Mouse (Mus musculus) embryonic facial prominence, embryonic 10.5 days (tissue): ENCODE data around the gene Btn2a2. TPM values are rescaled to one million over a fixed set of nuclear protein-coding genes. Genes with fewer than 3 reads are reported as not detected.

Experiments
- DNase-seq: peaks from one replicate; pipeline ENCODE4 v3.0.0-alpha.2; 2017; ENCODE audit warnings: low spot score
- H3K27ac ChIP-seq: fragments of 300-500 bp; sonication (generic); replicated peaks from 2 replicates; pipeline ENCODE4 v1.5.1; 2016; ENCODE audit warnings: mild to moderate bottlenecking
- H3K27me3 ChIP-seq: fragments of 300-500 bp; sonication (generic); replicated peaks from 2 replicates; pipeline ENCODE4 v1.6.1; 2016; ENCODE audit warnings: low read depth, mild to moderate bottlenecking; ENCODE audit not compliant: poor library complexity, severe bottlenecking
- H3K36me3 ChIP-seq: fragments of 300-500 bp; sonication (generic); replicated peaks from 2 replicates; pipeline ENCODE4 v1.6.1; 2016; ENCODE audit warnings: mild to moderate bottlenecking, moderate library complexity
- H3K4me1 ChIP-seq: fragments of 300-500 bp; sonication (generic); 2 replicates; pipeline ENCODE4 v1.6.1; 2016
- H3K4me3 ChIP-seq: fragments of 300-500 bp; sonication (generic); 2 replicates; pipeline ENCODE4 v1.5.1; 2016; ENCODE audit warnings: mild to moderate bottlenecking, moderate library complexity
- H3K9me3 ChIP-seq: fragments of 300-500 bp; sonication (generic); 2 replicates; pipeline ENCODE4 v1.6.1; 2016; ENCODE audit warnings: mild to moderate bottlenecking
- WGBS: fragments of 180-500 bp; shearing (Covaris S2); methylation state at CpG from one replicate; pipeline ENCODE4 v1.1.7; 2016; 5-methylcytosine and 5-hydroxymethylcytosine counted together
- polyA plus RNA-seq: library from polyadenylated mRNA; unstranded; fragments of >200 nt; fragmentation: Nextera tagmentation; extraction: Ambion mirVana; gene quantifications from 2 replicates; pipeline ENCODE4 v1.2.1, GENCODE M21; 2016

Gene Btn2a2
- polyA plus RNA-seq, 1 experiment from 2014 or later: 1.2 TPM

GRCm38 (mm10) chr13:23449235-23450095 is 39.2 kb downstream of the Btn2a2 start:
- H3K36me3 ChIP-seq: no peaks in the 10 kb centered on the region
- peaks cover 13% of the 10 kb centered on the region for H3K4me1 ChIP-seq
- under 1% methylated on average over 24 of the region's 24 CpGs for WGBS
- no peaks in the 10 kb centered on the region for H3K27me3 ChIP-seq
- peak overlapping the region; percentile 71 for H3K27ac ChIP-seq
- peak; percentile 87 for DNase-seq
- H3K4me3 ChIP-seq: peak overlapping the region; percentile 68
- H3K9me3 ChIP-seq: no peaks in the 10 kb centered on the region

DNA sequence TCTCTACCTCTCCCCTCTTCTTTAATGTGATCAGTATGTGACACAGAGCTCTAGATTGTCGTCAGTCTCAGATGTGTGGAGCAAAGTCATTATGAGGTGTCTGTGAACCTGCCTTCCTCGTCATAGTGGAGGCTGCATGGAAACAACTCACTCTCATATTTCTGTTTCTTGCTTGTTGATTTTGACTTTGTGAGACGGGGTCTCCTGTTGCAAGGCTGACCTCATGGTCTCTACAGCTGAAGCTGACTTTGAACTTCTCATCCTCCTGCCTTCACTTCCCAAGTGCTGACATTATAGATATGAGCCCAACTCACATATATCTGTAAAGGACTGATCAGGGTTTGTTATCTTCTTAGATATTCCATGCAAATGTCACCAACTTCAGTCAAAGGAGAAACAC is 39.9 kb downstream of the Btn2a2 start:
- no peaks in the 10 kb centered on the region for H3K27me3 ChIP-seq
- no peak for DNase-seq
- no peak overlapping the region for H3K27ac ChIP-seq
- 45% methylated on average over 3 of the region's 3 CpGs for WGBS
- peak overlapping the region; percentile 68 for H3K4me3 ChIP-seq
- H3K4me1 ChIP-seq: peaks cover 15% of the 10 kb centered on the region
- H3K36me3 ChIP-seq: no peaks in the 10 kb centered on the region
- H3K9me3 ChIP-seq: no peaks in the 10 kb centered on the region

DNA sequence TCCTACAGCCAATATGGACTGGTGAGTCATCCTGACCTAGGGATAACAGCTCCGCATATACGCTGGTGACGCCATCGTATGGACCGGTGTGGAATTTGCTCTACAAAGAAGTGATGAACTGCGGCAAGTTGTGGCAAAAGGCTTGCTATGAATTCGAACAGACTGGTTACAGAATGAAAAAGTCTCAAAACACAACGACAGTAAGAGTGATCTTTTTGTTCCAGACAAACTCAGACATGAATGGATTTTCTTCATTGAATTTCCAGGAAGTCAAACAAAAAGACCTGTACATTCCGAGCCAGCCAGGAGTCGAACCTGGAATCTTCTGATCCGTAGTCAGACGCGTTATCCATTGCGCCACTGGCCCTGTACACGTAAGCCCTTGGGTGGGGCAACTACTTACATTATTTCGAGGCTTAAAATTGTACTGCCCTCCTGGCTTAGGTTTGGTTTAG is 42.1 kb downstream of the Btn2a2 start:
- H3K36me3 ChIP-seq: no peaks in the 10 kb centered on the region
- no peaks in the 10 kb centered on the region for H3K27me3 ChIP-seq
- H3K27ac ChIP-seq: peak overlapping the region; percentile 96
- H3K9me3 ChIP-seq: no peaks in the 10 kb centered on the region
- under 1% methylated on average over 16 of the region's 16 CpGs for WGBS
- H3K4me1 ChIP-seq: peaks cover 15% of the 10 kb centered on the region
- peak overlapping the region; percentile 75 for H3K4me3 ChIP-seq
- DNase-seq: peak; percentile 84

DNA sequence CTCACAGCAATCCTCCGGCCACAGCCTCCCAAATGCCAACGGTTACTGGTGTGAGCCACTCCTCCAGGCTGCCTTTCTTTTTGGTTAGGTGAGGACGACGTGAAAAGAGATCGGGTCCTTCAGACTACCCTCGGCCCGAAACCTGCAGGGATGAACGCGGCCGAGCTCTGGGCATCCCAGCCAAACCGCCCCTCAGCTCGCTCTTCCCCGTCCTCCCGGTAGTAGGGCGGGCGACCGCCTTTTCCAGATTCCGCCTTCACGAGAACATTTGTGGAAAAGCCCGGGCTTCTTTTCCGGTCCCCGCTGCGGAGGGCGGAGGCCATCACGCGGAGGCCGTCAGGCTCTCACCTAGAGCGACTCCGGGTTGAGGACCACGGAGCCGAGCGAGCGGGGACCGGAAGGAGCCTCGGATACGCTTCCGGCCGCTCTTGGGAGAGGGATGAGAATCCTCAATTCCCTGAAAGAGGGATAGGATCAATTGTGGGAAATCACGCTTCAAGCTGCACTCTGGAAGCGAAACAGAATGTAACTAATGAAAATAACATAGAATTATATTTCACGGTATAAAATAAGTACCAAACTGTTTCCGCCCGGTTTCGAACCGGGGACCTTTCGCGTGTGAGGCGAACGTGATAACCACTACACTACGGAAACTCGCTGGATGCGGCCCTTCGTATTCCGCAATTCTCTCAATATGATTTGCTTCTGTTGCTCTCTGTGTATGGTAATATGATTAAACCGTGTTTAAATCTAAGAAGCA is 42.9 kb downstream of the Btn2a2 start:
- peak; percentile 91 for DNase-seq
- H3K4me1 ChIP-seq: peaks cover 15% of the 10 kb centered on the region
- under 1% methylated on average over 55 of the region's 55 CpGs for WGBS

GRCm38 (mm10) chr13:23445156-23445555 is 43.5 kb downstream of the Btn2a2 start:
- H3K9me3 ChIP-seq: no peaks in the 10 kb centered on the region
- H3K36me3 ChIP-seq: no peaks in the 10 kb centered on the region
- H3K4me3 ChIP-seq: peak overlapping the region; percentile 75
- peak overlapping the region; percentile 96 for H3K27ac ChIP-seq
- H3K4me1 ChIP-seq: peaks cover 15% of the 10 kb centered on the region
- 4% methylated on average over 10 of the region's 10 CpGs for WGBS
- H3K27me3 ChIP-seq: no peaks in the 10 kb centered on the region
- DNase-seq: no peak

More for the DNA sequence above, 42.9 kb downstream of the Btn2a2 start:
- no peaks in the 10 kb centered on the region for H3K27me3 ChIP-seq
- H3K9me3 ChIP-seq: no peaks in the 10 kb centered on the region
- H3K27ac ChIP-seq: peak overlapping the region; percentile 96
- peak overlapping the region; percentile 75 for H3K4me3 ChIP-seq
- H3K36me3 ChIP-seq: no peaks in the 10 kb centered on the region

- DNase-seq: no peak
- Histone ChIP-seq H3K4me1 (peaks cover 15% of the 10 kb centered on the region), H3K36me3 (no peaks in the 10 kb centered on the region), H3K4me3 (peak overlapping the region; percentile 75), H3K27me3 (no peaks in the 10 kb centered on the region), H3K27ac (no peak overlapping the region), H3K9me3 (no peaks in the 10 kb centered on the region)
- 62% methylated on average over 5 of the region's 5 CpGs for WGBS
Measured at GRCm38 (mm10) chr13:23444451-23444850, 44.2 kb downstream of the Btn2a2 start.

- Histone ChIP-seq H3K36me3 (no peaks in the 10 kb centered on the region), H3K27me3 (no peaks in the 10 kb centered on the region), H3K9me3 (no peaks in the 10 kb centered on the region), H3K27ac (no peak overlapping the region), H3K4me3 (peak overlapping the region; percentile 25; the same call in 1 of the 2 replicates), H3K4me1 (peaks cover 16% of the 10 kb centered on the region)
- DNase-seq: no peak
- WGBS: 61% methylated on average over 10 of the region's 10 CpGs
Measured at GRCm38 (mm10) chr13:23439901-23440300, 48.8 kb downstream of the Btn2a2 start.

DNA sequence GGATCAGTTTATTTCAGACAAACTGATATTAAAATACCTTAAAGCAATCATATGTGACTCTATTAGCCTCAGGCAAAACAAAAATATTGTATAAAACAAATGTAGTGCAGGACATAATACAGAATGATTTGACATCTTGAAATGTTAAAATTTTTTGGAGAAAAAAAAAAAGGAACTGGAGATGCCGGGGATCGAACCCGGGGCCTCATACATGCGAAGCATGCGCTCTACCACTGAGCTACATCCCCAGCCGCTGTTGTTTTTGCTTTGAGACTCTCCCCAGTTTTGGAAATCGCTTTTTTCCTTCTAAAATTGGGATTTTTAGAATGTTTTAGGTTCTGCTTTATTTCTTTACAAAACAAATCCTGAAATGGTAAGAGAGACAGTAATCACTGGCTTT is 50.1 kb downstream of the Btn2a2 start:
- Histone ChIP-seq H3K27me3 (no peaks in the 10 kb centered on the region), H3K4me3 (peak overlapping the region; percentile 66), H3K36me3 (no peaks in the 10 kb centered on the region), H3K9me3 (no peaks in the 10 kb centered on the region), H3K27ac (no peak overlapping the region), H3K4me1 (peaks cover 23% of the 10 kb centered on the region)
- 0% methylated on average over 7 of the region's 7 CpGs for WGBS
- DNase-seq: peak; percentile 65

- under 1% methylated on average over 17 of the region's 17 CpGs for WGBS
- peak overlapping the region; percentile 67; the same call in 1 of the 2 replicates for H3K27ac ChIP-seq
- no peaks in the 10 kb centered on the region for H3K9me3 ChIP-seq
- no peaks in the 10 kb centered on the region for H3K36me3 ChIP-seq
- peak; percentile 86 for DNase-seq
- H3K4me1 ChIP-seq: peaks cover 26% of the 10 kb centered on the region
- H3K27me3 ChIP-seq: no peaks in the 10 kb centered on the region
- H3K4me3 ChIP-seq: peak overlapping the region; percentile 66
Measured at GRCm38 (mm10) chr13:23437908-23438307, 50.7 kb downstream of the Btn2a2 start.

DNA sequence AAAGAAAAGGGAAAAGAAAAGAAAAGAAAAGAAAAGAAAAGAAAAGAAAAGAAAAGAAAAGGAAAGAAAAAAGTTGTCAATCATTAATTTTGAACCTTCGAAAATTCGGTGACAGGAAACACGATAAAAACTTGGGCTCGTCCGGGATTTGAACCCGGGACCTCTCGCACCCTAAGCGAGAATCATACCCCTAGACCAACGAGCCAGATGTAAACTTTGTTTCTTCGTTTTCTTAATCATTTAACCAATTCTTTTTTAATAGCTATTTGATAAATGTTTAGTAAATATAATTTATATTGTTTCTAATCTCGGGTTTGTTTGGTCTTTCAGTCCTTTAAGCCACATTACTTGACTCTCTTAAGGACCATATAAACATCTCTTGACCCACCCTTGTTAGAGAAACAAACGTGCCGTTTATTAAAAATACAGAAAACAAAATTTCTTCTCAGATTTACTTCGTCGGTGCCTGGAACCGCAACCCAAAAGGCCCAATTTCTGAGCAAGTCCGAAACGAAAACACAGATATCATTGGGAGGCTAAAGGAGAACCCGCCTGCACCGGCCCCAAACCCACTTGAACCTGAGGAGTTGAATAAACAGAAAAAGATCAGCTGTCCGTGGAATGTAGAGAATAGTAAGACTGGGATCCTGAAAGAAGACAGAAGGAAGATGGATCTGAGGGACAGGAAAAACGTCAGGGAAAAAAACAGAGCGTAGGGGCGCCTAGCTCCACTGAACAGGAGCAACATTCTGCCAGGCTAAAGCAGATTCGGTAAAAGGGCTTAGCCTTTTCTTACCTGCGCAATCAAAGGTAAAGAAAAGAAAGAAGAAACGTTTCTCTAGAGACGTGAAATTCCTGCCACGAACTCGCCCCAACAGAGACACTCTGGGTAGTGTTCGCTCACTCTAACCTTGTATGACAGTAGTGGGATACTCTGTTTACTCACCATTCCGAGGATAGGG is 51.5 kb downstream of the Btn2a2 start:
- Histone ChIP-seq H3K36me3 (no peaks in the 10 kb centered on the region), H3K4me1 (peaks cover 26% of the 10 kb centered on the region), H3K4me3 (peak overlapping the region; percentile 66), H3K9me3 (no peaks in the 10 kb centered on the region), H3K27me3 (no peaks in the 10 kb centered on the region), H3K27ac (peak overlapping the region; percentile 67)
- WGBS: under 1% methylated on average over 32 of the region's 32 CpGs
- peak; percentile 59 for DNase-seq

GRCm38 (mm10) chr13:23436231-23436661 is 52.4 kb downstream of the Btn2a2 start:
- H3K4me1 ChIP-seq: peaks cover 26% of the 10 kb centered on the region
- WGBS: 2% methylated on average over 11 of the region's 11 CpGs
- peak; percentile 52 for DNase-seq
- H3K27ac ChIP-seq: no peak overlapping the region
- no peaks in the 10 kb centered on the region for H3K27me3 ChIP-seq
- peak overlapping the region; percentile 66 for H3K4me3 ChIP-seq
- no peaks in the 10 kb centered on the region for H3K36me3 ChIP-seq
- no peaks in the 10 kb centered on the region for H3K9me3 ChIP-seq

DNA sequence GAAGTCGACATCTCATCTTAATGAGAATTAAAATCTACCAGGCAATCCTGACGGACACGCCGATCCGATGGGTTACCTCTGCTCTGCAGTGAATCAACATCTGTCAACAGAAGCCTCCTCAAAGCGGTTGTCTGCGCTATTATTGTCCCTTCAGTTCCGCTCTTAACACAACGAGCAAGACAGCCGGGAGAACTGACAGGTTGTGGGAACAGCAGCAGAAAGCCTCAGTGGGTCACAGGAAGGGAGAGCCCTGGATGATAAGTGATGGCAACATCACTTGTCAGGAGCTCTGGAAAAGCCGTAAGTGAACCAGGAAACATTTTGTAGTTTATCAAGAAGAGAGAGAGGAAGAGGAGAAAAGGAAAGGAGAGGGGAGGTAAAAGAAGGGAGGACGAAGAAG is 53.0 kb downstream of the Btn2a2 start:
- peak; percentile 50 for DNase-seq
- WGBS: 2% methylated on average over 12 of the region's 12 CpGs
- Histone ChIP-seq H3K27ac (peak overlapping the region; percentile 51), H3K36me3 (no peaks in the 10 kb centered on the region), H3K4me3 (peak overlapping the region; percentile 66), H3K9me3 (no peaks in the 10 kb centered on the region), H3K4me1 (peaks cover 26% of the 10 kb centered on the region), H3K27me3 (no peaks in the 10 kb centered on the region)
